Mouse (Mus musculus): ENCODE data around the gene Nrip1. TPM values are rescaled to one million over a fixed set of nuclear protein-coding genes. Genes with fewer than 3 reads are reported as not detected.

Nrip1 gene
- polyA plus RNA-seq, 1 experiment from 2014 or later, result 32.5 TPM

DNA sequence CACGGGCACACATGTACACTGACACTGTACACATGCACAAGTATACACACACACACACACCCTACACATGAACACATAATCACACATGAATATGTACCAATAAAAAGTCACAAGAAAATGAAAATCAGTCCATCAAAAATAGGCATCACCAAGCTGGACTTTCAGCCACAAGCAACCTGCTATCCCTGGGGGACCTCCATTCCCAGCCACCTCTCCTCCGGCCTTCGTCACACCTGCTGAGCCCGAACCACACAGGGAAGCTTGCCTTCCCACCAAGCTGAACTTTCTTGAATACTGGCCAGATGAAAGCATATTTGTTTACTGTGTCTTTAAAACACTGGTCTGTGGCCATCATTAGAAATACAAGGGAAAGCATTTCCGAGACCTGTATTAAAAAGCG, 70.2 kb downstream of the Nrip1 start:
- Histone ChIP-seq H3K27ac (replicated peaks) (no peak overlapping the region), H3K4me1 (replicated peaks) (peaks cover 10% of the 10 kb centered on the region; the same call in 1 of the 2 replicates), H3K27me3 (no peaks in the 10 kb centered on the region), H3K4me3 (no peak overlapping the region), H3K36me3 (no peaks in the 10 kb centered on the region), H3K9me3 (no peaks in the 10 kb centered on the region), H3K9ac (no peak overlapping the region), H3K4me2 (no peak overlapping the region)
- 83% methylated on average over 6 of the region's 6 CpGs for WGBS
- no peak for ATAC-seq (ENCODE audit: low FRiP score, low read depth)

DNA sequence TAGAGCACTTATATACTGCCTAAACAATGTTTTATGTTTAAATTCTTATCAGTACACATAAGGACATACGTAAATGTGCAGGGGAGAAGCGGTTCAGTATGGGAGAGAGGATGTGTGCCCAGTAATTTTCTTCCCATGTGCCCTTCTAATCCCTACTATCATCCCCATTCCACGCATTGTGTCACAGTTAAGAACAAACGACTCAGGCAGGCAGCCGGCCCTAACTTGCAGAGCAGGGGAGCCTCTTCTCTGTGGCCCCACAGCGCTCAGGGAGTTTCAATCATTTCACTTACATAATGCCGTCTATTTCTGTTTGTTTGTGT, 71.9 kb downstream of the Nrip1 start:
- WGBS, result 79% methylated on average over 7 of the region's 7 CpGs
- ATAC-seq (ENCODE audit: low FRiP score, low read depth), result no peak

DNA sequence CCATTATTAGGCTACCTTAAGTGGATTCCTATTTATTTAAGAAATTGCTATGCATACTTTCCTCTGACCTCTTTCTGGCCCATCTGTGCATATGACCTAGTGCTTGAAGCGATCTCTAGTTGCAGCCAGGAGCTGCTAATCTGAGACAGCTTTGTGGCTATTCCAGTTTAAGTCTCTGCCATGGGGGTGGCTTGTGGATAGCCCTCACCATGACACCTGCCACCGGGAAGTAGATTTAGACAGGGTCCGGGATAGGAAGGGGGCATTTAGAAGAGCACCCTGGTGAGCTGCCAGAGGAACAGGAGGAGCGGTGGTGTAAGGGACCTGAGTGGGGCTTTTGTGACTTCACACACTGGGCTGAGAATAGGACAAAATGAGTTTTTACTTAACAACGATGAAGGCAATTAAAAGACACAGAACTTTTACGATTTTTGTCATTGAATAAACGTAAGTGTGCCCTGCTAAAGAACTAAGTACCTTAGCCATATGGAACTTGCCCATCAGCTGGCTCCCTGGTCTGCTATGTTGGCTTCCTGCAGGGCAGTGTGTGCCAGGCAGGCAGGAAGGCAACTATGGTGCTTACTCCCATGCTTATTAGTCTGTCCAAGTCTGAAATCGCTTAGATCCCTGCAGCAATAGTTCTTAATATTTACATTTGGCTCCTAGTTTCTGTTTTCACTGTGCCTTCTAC, 72.4 kb downstream of the Nrip1 start:
- H3K9ac ChIP-seq, result no peak overlapping the region
- H3K4me2 ChIP-seq, result no peak overlapping the region
- no peaks in the 10 kb centered on the region for H3K27me3 ChIP-seq
- no peak overlapping the region for H3K4me3 ChIP-seq
- H3K36me3 ChIP-seq, result no peaks in the 10 kb centered on the region
- 75% methylated on average over 8 of the region's 8 CpGs for WGBS
- no peak for ATAC-seq (ENCODE audit: low FRiP score, low read depth)
- no peak overlapping the region for H3K27ac ChIP-seq (replicated peaks)
- peaks cover 10% of the 10 kb centered on the region; the same call in 1 of the 2 replicates for H3K4me1 ChIP-seq (replicated peaks)
- no peaks in the 10 kb centered on the region for H3K9me3 ChIP-seq

More for the DNA sequence above, 71.9 kb downstream of the Nrip1 start:
- H3K4me2 ChIP-seq, result no peak overlapping the region
- H3K27me3 ChIP-seq, result no peaks in the 10 kb centered on the region
- no peaks in the 10 kb centered on the region for H3K9me3 ChIP-seq
- H3K4me1 ChIP-seq (replicated peaks), result peaks cover 10% of the 10 kb centered on the region; the same call in 1 of the 2 replicates
- H3K9ac ChIP-seq, result no peak overlapping the region
- H3K27ac ChIP-seq (replicated peaks), result no peak overlapping the region
- H3K4me3 ChIP-seq, result no peak overlapping the region
- no peaks in the 10 kb centered on the region for H3K36me3 ChIP-seq

DNA sequence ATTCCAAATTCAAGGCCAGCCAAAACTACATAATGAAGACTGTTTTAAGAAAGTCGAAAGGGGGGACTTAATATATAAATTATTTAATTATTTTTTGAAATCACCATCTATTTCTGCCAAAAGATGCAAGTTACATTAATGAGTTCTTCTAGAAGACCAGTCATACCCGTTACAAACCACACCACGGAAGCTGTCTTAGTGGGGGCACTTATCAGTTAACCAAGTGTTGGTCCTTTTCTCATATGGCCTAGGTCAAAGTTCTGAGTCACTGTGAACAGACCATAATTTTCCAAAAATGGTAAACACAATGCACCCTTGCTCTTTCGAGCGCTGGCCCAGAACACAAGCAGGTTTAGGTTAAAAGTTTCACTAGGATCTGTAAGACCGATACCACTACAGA, 73.2 kb downstream of the Nrip1 start:
- H3K36me3 ChIP-seq, result no peaks in the 10 kb centered on the region
- ATAC-seq (ENCODE audit: low FRiP score, low read depth), result no peak
- no peak overlapping the region for H3K9ac ChIP-seq
- WGBS, result 95% methylated on average over 6 of the region's 6 CpGs
- no peak overlapping the region for H3K4me3 ChIP-seq
- H3K4me1 ChIP-seq (replicated peaks), result peaks cover 10% of the 10 kb centered on the region; the same call in 1 of the 2 replicates
- H3K9me3 ChIP-seq, result no peaks in the 10 kb centered on the region
- no peaks in the 10 kb centered on the region for H3K27me3 ChIP-seq
- no peak overlapping the region for H3K27ac ChIP-seq (replicated peaks)
- no peak overlapping the region for H3K4me2 ChIP-seq

DNA sequence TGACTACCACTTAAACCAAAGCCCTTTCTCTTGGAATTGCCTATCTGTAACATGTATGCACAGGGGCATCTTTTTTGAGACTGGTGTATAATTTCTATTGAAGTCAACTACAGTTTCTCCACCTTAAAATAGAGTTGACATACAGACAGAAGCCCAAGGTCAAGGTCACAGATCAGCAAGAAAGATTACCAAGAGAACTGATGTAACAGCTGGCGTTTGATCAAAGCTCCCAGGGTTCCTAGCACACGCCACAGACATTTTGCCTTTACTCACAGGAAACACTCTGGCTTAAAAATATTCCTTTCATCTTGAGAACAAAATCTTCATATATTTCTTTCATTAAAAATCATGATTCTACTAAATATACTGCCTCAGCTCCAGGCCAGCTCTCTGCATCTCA, 74.1 kb downstream of the Nrip1 start:
- no peak overlapping the region for H3K9ac ChIP-seq
- no peaks in the 10 kb centered on the region for H3K36me3 ChIP-seq
- no peak overlapping the region for H3K4me3 ChIP-seq
- H3K27ac ChIP-seq (replicated peaks), result no peak overlapping the region
- peaks cover 10% of the 10 kb centered on the region; the same call in 1 of the 2 replicates for H3K4me1 ChIP-seq (replicated peaks)
- no peaks in the 10 kb centered on the region for H3K9me3 ChIP-seq
- no peaks in the 10 kb centered on the region for H3K27me3 ChIP-seq
- 49% methylated on average over 2 of the region's 2 CpGs for WGBS
- ATAC-seq (ENCODE audit: low FRiP score, low read depth), result no peak
- H3K4me2 ChIP-seq, result no peak overlapping the region

DNA sequence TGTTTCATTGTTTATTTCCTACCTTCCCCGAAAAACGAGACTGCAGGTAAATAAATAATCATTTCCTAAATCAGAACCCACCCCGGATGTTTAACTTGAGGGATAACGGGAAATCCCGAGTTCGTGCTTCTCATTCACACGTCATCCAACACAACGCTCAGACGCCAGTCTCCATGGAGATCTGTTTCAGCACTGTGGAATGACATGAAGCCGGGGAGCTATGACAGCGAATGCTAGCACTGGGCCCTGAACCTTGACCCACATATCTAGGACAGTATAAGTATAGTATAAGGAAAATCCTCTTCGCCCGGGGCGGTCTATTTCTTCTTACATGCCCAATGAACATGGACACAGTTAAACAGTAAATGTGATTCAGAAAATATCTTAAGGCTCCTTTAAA, 78.3 kb downstream of the Nrip1 start:
- Histone ChIP-seq H3K4me1 (replicated peaks) (0 out of 2 replicates have a peak, but pooled peaks cover 3% of the 10 kb centered on the region), H3K9me3 (no peaks in the 10 kb centered on the region), H3K4me2 (no peak overlapping the region), H3K27ac (replicated peaks) (no peak overlapping the region), H3K36me3 (peaks cover 26% of the 10 kb centered on the region; the same call in 1 of the 2 replicates), H3K4me3 (no peak overlapping the region), H3K27me3 (no peaks in the 10 kb centered on the region), H3K9ac (no peak overlapping the region)
- no peak for ATAC-seq (ENCODE audit: low FRiP score, low read depth)
- 59% methylated on average over 14 of the region's 14 CpGs for WGBS

DNA sequence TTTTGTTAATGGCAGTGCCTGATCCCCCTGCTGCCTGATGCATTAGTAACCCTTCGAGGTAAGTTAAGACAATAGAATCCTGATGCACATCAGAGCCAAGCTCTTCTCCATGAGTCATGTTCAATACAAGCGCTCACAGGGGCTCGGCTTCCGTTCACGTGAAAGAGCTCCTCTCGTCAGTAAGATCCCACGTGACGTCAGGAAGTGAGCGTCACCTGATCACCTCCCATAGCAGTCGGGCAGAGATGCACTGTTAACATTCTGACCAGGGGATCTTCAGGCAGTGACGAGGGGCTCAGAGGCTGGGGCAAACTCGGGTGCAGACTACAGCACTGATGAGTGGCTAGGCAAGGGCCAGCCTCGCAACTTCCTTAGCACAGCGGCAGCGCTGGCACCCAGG, 79.1 kb downstream of the Nrip1 start:
- Histone ChIP-seq H3K36me3 (peaks cover 26% of the 10 kb centered on the region; the same call in 1 of the 2 replicates), H3K4me1 (replicated peaks) (0 out of 2 replicates have a peak, but pooled peaks cover 1% of the 10 kb centered on the region), H3K9me3 (no peaks in the 10 kb centered on the region), H3K9ac (no peak overlapping the region), H3K4me3 (no peak overlapping the region), H3K4me2 (no peak overlapping the region), H3K27me3 (no peaks in the 10 kb centered on the region), H3K27ac (replicated peaks) (no peak overlapping the region)
- 87% methylated on average over 15 of the region's 15 CpGs for WGBS
- no peak for ATAC-seq (ENCODE audit: low FRiP score, low read depth)

DNA sequence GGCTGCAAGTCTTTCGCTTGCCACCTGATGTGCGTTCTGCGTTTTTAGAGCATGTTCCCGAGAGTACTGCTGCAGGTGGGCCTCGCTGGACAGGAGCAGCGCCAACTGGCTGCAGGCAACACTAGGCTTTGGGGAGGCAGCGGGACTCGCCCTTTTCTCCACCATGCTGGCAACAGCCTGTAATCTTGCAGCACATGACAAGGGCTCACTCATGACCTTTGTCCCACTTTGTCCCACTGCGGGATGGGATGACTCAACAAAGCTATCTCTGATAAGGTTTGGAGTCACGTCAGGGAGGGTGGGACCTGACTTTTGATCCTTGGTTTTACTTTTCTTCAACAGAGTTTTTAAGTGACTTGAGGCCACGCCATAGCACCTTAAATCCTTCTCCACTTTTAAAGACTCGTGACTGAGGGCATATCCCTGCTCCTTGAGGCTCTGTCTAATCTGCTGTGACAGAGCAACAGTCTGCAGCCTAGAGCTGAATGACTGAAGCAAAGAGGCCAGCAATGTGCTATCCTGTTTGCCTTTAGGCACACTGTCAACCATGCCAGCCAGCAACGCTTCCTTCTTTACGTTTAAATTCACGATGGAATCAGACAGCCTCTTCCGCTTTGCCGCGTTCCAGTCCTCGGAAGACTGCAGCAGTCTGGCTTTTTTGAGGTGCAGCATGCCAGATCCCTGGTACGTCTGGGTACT, 79.7 kb downstream of the Nrip1 start:
- ATAC-seq (ENCODE audit: low FRiP score, low read depth), result no peak
- peaks cover 26% of the 10 kb centered on the region; the same call in 1 of the 2 replicates for H3K36me3 ChIP-seq
- H3K27me3 ChIP-seq, result no peaks in the 10 kb centered on the region
- no peaks in the 10 kb centered on the region for H3K4me1 ChIP-seq (replicated peaks)
- no peak overlapping the region for H3K9ac ChIP-seq
- H3K4me2 ChIP-seq, result no peak overlapping the region
- H3K27ac ChIP-seq (replicated peaks), result no peak overlapping the region
- WGBS, result 91% methylated on average over 20 of the region's 20 CpGs
- H3K4me3 ChIP-seq, result no peak overlapping the region
- H3K9me3 ChIP-seq, result no peaks in the 10 kb centered on the region

DNA sequence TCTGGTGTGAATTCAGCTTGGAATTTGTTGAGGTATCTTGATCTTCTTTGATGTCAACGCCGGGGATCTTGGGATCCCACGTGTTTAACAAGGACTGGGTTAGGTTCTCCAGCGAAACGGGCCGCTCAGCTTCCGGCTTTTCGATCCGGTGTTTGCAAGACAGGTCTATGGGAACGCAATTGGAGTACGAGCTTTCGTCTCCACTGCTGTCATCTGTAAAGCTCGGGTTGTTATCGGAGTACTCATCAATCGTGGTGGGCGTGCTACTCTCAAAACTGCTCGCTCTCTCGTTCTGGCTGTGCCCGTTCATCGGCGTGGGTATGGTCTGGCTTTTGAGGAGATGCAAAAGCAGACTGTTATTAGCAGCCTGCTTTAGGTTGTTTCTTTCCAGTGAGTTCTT, 80.5 kb downstream of the Nrip1 start:
- WGBS, result 97% methylated on average over 21 of the region's 21 CpGs
- Histone ChIP-seq H3K36me3 (peaks cover 26% of the 10 kb centered on the region; the same call in 1 of the 2 replicates), H3K4me3 (no peak overlapping the region), H3K9ac (no peak overlapping the region), H3K9me3 (no peaks in the 10 kb centered on the region), H3K27ac (replicated peaks) (no peak overlapping the region), H3K4me1 (replicated peaks) (no peaks in the 10 kb centered on the region), H3K4me2 (no peak overlapping the region), H3K27me3 (no peaks in the 10 kb centered on the region)
- no peak for ATAC-seq (ENCODE audit: low FRiP score, low read depth)

DNA sequence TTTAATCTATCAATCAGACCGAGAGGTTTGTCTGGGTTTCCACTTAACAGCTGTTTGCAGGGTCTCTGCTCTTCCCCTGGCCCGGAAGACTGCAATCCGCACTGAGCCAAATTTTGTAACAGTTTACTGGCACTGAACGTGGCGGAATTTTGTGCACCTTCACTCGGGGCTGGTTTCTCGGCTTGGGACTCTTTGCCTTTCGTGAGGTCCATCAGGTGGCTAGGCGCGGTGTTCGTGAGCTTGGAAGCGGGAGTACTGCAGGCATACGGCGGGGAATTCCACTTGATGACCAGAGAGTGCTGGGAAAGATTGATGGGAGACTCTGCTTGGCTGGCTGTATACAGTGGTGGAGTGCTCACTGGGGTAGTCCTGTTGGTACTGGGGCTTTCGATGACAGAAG, 81.0 kb downstream of the Nrip1 start:
- Histone ChIP-seq H3K27ac (replicated peaks) (no peak overlapping the region), H3K4me2 (no peak overlapping the region), H3K27me3 (no peaks in the 10 kb centered on the region), H3K9me3 (no peaks in the 10 kb centered on the region), H3K36me3 (peaks cover 26% of the 10 kb centered on the region; the same call in 1 of the 2 replicates), H3K4me3 (no peak overlapping the region), H3K4me1 (replicated peaks) (no peaks in the 10 kb centered on the region), H3K9ac (no peak overlapping the region)
- no peak for ATAC-seq (ENCODE audit: low FRiP score, low read depth)
- WGBS, result 93% methylated on average over 15 of the region's 15 CpGs

DNA sequence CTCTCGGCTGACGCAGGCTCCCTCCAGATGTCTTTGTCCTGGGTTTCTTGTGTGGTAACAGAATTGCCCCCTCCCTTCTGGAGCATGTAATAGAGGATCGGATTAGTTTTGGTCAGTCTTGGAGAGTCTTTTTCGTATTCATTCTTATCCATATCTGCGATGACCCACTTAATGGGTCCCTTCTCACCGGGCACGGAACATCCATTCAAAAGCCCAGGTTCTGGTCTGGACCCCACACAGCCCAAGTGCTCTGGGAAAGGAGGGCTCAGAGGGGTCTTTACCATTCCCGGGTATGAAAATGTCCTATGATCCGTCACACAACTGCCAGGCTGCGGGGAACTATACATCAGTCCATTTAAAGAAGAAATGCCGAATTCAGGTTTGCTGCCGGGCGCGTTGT, 82.3 kb downstream of the Nrip1 start:
- ATAC-seq (ENCODE audit: low FRiP score, low read depth), result no peak
- Histone ChIP-seq H3K27me3 (no peaks in the 10 kb centered on the region), H3K4me3 (no peak overlapping the region), H3K4me1 (replicated peaks) (no peaks in the 10 kb centered on the region), H3K9me3 (no peaks in the 10 kb centered on the region), H3K9ac (no peak overlapping the region), H3K36me3 (peaks cover 26% of the 10 kb centered on the region; the same call in 1 of the 2 replicates), H3K4me2 (no peak overlapping the region), H3K27ac (replicated peaks) (no peak overlapping the region)
- WGBS, result 88% methylated on average over 14 of the region's 14 CpGs

DNA sequence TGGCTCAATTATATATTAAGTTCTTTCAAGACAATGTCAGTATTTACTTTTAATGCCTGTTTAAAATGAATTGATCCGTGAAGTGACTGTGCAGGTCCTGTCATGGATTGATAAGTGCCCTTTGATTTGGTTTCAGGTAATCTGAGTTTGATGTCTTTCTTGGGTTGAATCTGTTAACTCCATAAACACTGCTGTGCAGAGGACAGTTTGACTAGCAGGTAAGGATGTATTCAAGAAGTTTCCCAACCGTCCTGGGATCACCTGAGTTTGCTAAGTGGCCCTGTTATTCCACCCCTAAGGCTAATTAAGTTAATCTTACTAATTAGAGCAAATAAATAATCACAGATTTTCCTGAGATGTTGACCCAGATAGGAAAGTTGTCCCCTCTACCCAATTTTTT, 84.1 kb downstream of the Nrip1 start:
- WGBS, result 92% methylated on average over 2 of the region's 2 CpGs
- peaks cover 26% of the 10 kb centered on the region; the same call in 1 of the 2 replicates for H3K36me3 ChIP-seq
- H3K27ac ChIP-seq (replicated peaks), result no peak overlapping the region
- no peak overlapping the region for H3K9ac ChIP-seq
- no peak for ATAC-seq (ENCODE audit: low FRiP score, low read depth)
- H3K4me3 ChIP-seq, result no peak overlapping the region
- H3K27me3 ChIP-seq, result no peaks in the 10 kb centered on the region
- no peaks in the 10 kb centered on the region for H3K9me3 ChIP-seq
- H3K4me2 ChIP-seq, result no peak overlapping the region
- no peaks in the 10 kb centered on the region for H3K4me1 ChIP-seq (replicated peaks)
